Mouse (Mus musculus): ENCODE measurements around the gene H2-Q10.

Gene H2-Q10

GRCm38 (mm10) chr17:35516652-35517500, 47.0 kb downstream of the H2-Q10 start, which contains the start of the genes Tcf19 and Cchcr1:
Gene Tcf19 (minus strand): TSS chr17:35516824.
Gene Cchcr1 (plus strand): TSS chr17:35517100.
- no peaks in the 10 kb centered on the region for H3K36me3 ChIP-seq (ENCODE audit: control insufficient read depth, insufficient read depth, low read length, poor library complexity, severe bottlenecking)
- no peaks in the 10 kb centered on the region for H3K27me3 ChIP-seq (ENCODE audit: control insufficient read depth, insufficient read depth, low read length, poor library complexity, severe bottlenecking)
- DNase-seq (ENCODE audit: low read depth, low spot score): peak; percentile 90

- DNase-seq (ENCODE audit: low read depth, low spot score): no peak
- Histone ChIP-seq H3K27me3 (ENCODE audit: control insufficient read depth, insufficient read depth, low read length, poor library complexity, severe bottlenecking) (no peaks in the 10 kb centered on the region), H3K36me3 (ENCODE audit: control insufficient read depth, insufficient read depth, low read length, poor library complexity, severe bottlenecking) (no peaks in the 10 kb centered on the region)
Measured at GRCm38 (mm10) chr17:35517526-35517925, 47.6 kb downstream of the H2-Q10 start.
